Mouse (Mus musculus) megakaryocyte, embryonic 14.5 days (primary cell): ENCODE data around the gene Stat5b.

Source experiments
- FLI1 ChIP-seq: IDR thresholded peaks from 2 replicates; pipeline ENCODE4 v1.6.1; 2012; ENCODE audit warnings: low read length, inconsistent platforms, mixed read lengths
- GATA1 ChIP-seq: IDR thresholded peaks from 3 replicates; pipeline ENCODE4 v1.6.1; 2012; ENCODE audit warnings: mixed read lengths, low read length, inconsistent platforms, borderline replicate concordance

GRCm38 (mm10) chr11:100754693-100755057 is 95.8 kb downstream of the Stat5b start:
- TF ChIP-seq FLI1 = no peak
- no peak for TF ChIP-seq GATA1
